Mouse (Mus musculus): Measurements from ENCODE around the gene Tnc. TPM values are rescaled to one million over a fixed set of nuclear protein-coding genes. Genes with fewer than 3 reads are reported as not detected.
A peak's percentile ranks its signal among the peaks of the same experiment; 100 is the strongest.

Tnc gene
- polyA plus RNA-seq, 1 experiment = 849 TPM

DNA sequence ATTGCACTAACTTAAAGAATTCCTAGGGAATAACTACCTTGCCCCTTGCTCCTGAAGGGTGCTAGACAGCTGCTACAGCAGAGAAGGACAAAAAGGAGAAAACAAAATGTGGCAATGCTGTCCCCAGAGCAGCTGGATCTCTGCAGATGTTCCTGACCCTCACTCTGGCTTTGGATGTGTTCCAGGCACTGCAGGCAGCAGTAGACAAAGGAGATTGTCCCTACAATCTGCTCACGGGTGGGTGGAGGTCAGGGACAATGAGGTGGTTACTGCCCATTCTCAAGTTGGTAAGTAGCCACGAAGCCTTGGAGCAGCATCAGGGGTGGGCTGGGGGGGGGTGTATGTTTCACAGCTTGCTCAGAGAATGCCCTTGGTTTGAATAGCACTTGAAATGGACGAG is 43.1 kb downstream of the Tnc start:
- H3K4me3 ChIP-seq (ENCODE audit: insufficient read depth, low read length) = no peak overlapping the region
- H3K27ac ChIP-seq (ENCODE audit: insufficient read depth, low read length) = no peak overlapping the region
- TF ChIP-seq POLR2A (IDR thresholded peaks at IDR 0.05; ENCODE audit: low read depth, low read length) = no peak
- TF ChIP-seq CTCF (IDR thresholded peaks at IDR 0.05; ENCODE audit: borderline replicate concordance, insufficient read depth, low read length) = no peak
- no peaks in the 10 kb centered on the region for H3K4me1 ChIP-seq (ENCODE audit: control insufficient read depth, insufficient read depth, low read length)

DNA sequence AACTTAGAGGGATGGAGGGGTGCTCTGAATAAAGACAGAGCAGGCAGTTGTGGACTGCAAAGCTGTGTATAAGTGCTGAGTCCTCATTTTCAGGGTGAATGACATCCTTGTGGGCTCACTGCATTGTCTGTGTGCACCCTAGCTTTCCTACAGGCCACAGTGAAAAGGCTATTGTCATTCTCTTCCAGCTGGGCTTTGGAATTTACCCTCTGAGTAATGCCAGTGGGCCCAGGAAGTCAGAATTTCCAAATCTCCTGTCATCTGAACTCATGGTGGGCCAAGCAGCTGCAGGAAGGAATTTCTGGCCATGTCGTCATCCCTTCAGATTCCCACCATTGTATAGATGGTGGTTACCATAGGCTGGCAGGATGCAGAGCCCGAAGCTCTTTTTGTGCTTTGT is 44.6 kb downstream of the Tnc start:
- H3K4me3 ChIP-seq (ENCODE audit: insufficient read depth, low read length) = no peak overlapping the region
- TF ChIP-seq POLR2A (IDR thresholded peaks at IDR 0.05; ENCODE audit: low read depth, low read length) (no peak), CTCF (IDR thresholded peaks at IDR 0.05; ENCODE audit: borderline replicate concordance, insufficient read depth, low read length) (no peak)
- H3K4me1 ChIP-seq (ENCODE audit: control insufficient read depth, insufficient read depth, low read length) = no peaks in the 10 kb centered on the region

DNA sequence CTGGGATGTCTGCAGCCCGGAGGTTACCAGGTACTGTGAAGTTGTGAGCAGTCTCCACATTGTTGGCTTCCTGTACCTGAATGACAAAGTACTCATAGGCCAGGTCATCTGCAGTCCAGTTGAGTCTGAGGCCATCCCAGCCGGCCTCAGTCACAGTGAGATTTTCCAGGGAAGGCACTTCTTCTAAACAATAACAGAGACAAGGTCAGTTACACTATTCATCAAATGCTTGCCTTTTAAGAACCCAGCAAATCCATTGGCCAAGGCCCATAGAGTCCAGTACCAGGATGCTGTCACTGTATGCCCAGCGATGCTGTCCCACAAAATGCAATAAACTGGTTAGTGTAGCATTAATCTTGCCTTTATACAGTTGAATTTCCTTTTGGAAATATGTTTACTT is 46.0 kb downstream of the Tnc start:
- Histone ChIP-seq H3K4me3 (ENCODE audit: insufficient read depth, low read length) (no peak overlapping the region), H3K4me1 (ENCODE audit: control insufficient read depth, insufficient read depth, low read length) (no peaks in the 10 kb centered on the region), H3K27ac (ENCODE audit: insufficient read depth, low read length) (no peak overlapping the region)
- TF ChIP-seq CTCF (IDR thresholded peaks at IDR 0.05; ENCODE audit: borderline replicate concordance, insufficient read depth, low read length) = no peak
- no peak for TF ChIP-seq POLR2A (IDR thresholded peaks at IDR 0.05; ENCODE audit: low read depth, low read length)

More for the DNA sequence above, 44.6 kb downstream of the Tnc start:
- H3K27ac ChIP-seq (ENCODE audit: insufficient read depth, low read length) = peak overlapping the region; percentile 35; the same call in 1 of the 2 replicates

DNA sequence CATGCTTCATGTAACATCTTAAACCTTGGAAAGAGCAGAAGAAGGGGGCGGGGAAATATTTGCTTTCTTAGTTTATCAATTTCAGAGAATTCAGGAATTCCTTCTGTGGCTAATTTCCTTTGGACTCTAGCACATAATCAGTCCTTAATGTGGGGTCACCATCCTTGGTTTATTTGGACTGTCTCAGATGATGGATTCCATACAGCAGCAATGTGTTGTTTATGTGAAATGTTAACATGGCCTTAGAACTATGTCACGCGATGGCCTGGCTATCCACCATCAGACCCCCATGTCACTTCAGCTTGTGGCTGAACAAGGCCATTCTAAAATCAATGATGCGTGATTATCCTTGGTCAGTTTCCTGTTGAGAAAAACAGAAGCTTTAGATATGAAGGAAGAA is 46.5 kb downstream of the Tnc start:
- H3K27ac ChIP-seq (ENCODE audit: insufficient read depth, low read length) = no peak overlapping the region
- H3K4me1 ChIP-seq (ENCODE audit: control insufficient read depth, insufficient read depth, low read length) = no peaks in the 10 kb centered on the region
- TF ChIP-seq CTCF (IDR thresholded peaks at IDR 0.05; ENCODE audit: borderline replicate concordance, insufficient read depth, low read length) (no peak), POLR2A (IDR thresholded peaks at IDR 0.05; ENCODE audit: low read depth, low read length) (no peak)
- H3K4me3 ChIP-seq (ENCODE audit: insufficient read depth, low read length) = no peak overlapping the region

DNA sequence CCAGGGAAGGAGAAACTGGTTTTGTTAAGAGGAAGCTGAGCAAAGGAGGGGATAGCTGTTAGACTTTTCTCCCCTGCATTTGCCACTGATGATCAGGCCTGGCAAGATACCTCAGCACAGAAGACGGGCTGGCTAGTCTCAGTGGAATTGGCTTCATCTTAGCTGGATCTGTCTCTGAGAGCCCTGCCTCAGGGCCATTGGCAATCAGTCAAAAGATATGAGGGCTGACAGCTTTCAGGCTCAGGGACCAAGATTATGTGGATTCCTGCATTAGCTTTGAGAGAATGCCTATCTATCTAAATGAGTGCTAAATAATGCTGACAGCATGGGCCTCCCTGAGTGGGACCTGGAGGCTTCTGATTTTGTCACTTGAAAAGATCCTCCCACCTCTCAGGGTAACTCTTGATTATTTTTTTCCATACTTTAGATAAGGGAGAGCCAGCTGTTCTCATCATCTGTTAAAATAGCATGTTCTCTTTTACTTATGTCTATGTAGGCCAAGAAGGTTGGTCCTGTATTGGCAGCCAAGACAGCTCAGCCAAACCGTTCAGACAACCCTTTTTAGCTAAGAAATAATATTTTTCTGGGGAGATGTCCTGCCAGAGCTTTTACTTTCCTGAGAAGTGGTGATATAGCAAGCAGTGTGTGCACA is 53.2 kb downstream of the Tnc start:
- no peak overlapping the region for H3K4me3 ChIP-seq (ENCODE audit: insufficient read depth, low read length)
- H3K4me1 ChIP-seq (ENCODE audit: control insufficient read depth, insufficient read depth, low read length) = no peaks in the 10 kb centered on the region
- no peak for TF ChIP-seq POLR2A (IDR thresholded peaks at IDR 0.05; ENCODE audit: low read depth, low read length)
- peak overlapping the region; percentile 38 for H3K27ac ChIP-seq (ENCODE audit: insufficient read depth, low read length)

DNA sequence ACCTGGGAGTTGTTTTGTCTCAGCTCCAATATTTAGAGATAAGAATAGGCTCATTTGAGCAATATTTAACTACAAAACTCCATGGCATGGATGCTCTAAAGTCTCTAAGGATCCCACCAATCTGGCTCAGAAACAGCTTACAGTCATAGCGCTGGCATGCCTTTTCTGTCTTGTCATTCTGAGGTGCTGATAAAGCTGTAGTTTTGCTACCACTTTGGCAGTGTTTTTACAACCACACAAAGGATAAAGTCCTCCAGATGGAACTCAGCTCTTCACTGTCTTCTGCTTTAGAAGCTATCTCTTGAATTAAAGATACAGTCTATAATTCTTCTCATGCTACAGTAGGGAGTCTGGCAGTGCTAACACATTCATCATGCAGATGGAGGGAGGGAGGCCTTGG is 56.6 kb downstream of the Tnc start:
- TF ChIP-seq CTCF (IDR thresholded peaks at IDR 0.05; ENCODE audit: borderline replicate concordance, insufficient read depth, low read length) = no peak
- TF ChIP-seq POLR2A (IDR thresholded peaks at IDR 0.05; ENCODE audit: low read depth, low read length) = no peak
- Histone ChIP-seq H3K27ac (ENCODE audit: insufficient read depth, low read length) (peak overlapping the region; percentile 40; the same call in 1 of the 2 replicates), H3K4me1 (ENCODE audit: control insufficient read depth, insufficient read depth, low read length) (no peaks in the 10 kb centered on the region), H3K4me3 (ENCODE audit: insufficient read depth, low read length) (no peak overlapping the region)

DNA sequence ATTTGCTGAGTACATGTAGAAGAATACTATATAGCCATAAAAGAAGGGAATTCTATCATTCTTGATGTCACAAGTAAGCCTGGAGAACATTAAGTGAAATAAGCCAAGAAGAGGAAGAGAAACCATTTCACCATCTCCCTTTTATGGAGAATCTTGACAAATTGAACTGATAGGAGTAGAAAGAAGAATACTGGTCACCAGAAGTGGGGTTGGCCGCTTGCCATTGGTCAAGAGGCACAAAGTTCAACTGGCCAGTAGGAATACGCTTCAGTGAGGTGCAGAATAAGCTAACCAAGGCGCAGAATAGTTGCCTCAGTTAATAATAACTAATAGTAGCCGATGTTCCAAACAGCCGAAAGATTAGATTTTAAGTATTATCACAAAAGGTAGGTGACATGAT is 58.7 kb downstream of the Tnc start:
- Histone ChIP-seq H3K4me3 (ENCODE audit: insufficient read depth, low read length) (no peak overlapping the region), H3K4me1 (ENCODE audit: control insufficient read depth, insufficient read depth, low read length) (no peaks in the 10 kb centered on the region), H3K27ac (ENCODE audit: insufficient read depth, low read length) (no peak overlapping the region)
- TF ChIP-seq POLR2A (IDR thresholded peaks at IDR 0.05; ENCODE audit: low read depth, low read length) = no peak
- no peak for TF ChIP-seq CTCF (IDR thresholded peaks at IDR 0.05; ENCODE audit: borderline replicate concordance, insufficient read depth, low read length)

DNA sequence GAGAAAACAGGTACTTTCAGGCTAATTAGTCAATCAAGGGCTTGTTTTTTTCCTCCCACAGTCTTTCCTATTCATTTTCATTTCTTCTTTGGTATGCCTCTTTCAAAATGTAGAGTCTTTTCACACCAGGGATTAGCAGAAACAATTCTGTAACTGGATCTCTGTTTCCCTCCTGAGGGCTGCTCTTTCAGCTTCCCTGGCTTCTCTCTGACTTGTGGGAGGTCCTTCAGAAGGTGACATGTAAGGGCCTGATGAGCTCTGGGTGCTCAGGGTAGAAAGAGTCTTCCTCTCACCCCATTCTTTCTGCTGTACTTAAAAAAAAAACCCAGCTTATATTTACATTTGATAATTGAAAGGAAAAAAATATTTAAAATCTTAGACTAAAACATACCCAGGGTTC is 60.2 kb downstream of the Tnc start:
- no peaks in the 10 kb centered on the region for H3K4me1 ChIP-seq (ENCODE audit: control insufficient read depth, insufficient read depth, low read length)
- TF ChIP-seq CTCF (IDR thresholded peaks at IDR 0.05; ENCODE audit: borderline replicate concordance, insufficient read depth, low read length) (no peak), POLR2A (IDR thresholded peaks at IDR 0.05; ENCODE audit: low read depth, low read length) (no peak)

DNA sequence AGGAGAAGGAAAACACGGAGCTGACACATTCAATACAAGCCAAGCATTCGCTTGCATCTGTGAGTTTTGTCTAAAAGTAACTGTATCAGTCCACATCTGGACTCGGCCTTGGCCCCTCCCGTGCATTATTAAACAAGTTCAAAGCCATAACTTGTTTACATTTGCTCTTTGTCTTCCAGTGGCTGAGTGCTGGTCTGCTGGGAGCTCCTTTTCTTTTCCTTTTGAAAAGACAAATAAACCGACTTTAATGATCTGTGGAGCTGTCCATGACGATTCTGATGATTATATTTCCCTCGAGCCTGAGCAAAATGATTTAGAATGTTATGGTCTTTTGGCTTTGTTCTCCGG is 63.7 kb downstream of the Tnc start:
- Histone ChIP-seq H3K27ac (ENCODE audit: insufficient read depth, low read length) (no peak overlapping the region), H3K4me3 (ENCODE audit: insufficient read depth, low read length) (no peak overlapping the region), H3K4me1 (ENCODE audit: control insufficient read depth, insufficient read depth, low read length) (no peaks in the 10 kb centered on the region)
- TF ChIP-seq CTCF (IDR thresholded peaks at IDR 0.05; ENCODE audit: borderline replicate concordance, insufficient read depth, low read length) = no peak
- TF ChIP-seq POLR2A (IDR thresholded peaks at IDR 0.05; ENCODE audit: low read depth, low read length) = no peak

More for the DNA sequence above, 60.2 kb downstream of the Tnc start:
- H3K27ac ChIP-seq (ENCODE audit: insufficient read depth, low read length) = no peak overlapping the region
- no peak overlapping the region for H3K4me3 ChIP-seq (ENCODE audit: insufficient read depth, low read length)

DNA sequence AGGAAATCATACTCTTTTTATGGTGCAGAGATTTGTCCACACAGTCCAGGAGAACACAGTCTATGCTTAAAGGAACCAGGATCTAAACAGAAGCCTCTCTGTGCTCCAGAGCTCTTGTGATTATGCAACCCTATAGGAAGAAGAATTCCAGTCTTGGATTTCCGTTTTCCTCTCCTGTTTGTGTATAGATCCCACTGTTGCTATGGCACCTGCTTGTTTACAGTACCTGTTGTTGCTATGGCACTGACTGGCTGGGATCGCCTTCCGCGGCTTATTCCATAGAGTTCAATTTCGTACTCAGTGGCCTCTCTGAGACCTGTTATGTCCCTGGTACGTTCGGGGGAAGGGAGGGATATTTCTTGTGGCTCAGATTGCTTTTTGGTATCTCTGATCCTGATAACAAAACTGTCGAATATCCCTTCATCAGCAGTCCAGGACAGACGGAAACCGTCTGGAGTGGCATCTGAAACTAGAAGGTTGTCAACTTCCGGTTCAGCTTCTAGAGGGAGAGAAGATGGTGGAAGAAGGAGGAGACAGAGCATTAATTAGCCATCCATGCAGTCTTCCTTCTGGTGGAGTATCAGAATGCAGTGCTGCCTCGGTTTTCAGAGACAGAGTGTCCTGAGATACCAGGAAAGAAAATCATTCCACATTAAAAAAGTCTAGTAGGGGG is 64.3 kb downstream of the Tnc start:
- Histone ChIP-seq H3K4me3 (ENCODE audit: insufficient read depth, low read length) (no peak overlapping the region), H3K27ac (ENCODE audit: insufficient read depth, low read length) (0 out of 2 replicates have a peak overlapping the region, but pooled peaks have one; percentile 26), H3K4me1 (ENCODE audit: control insufficient read depth, insufficient read depth, low read length) (no peaks in the 10 kb centered on the region)
- TF ChIP-seq CTCF (IDR thresholded peaks at IDR 0.05; ENCODE audit: borderline replicate concordance, insufficient read depth, low read length) = no peak
- TF ChIP-seq POLR2A (IDR thresholded peaks at IDR 0.05; ENCODE audit: low read depth, low read length) = no peak

All from embryonic fibroblast, embryonic 13.5 days (primary cell).